In the genomic region with DNA sequence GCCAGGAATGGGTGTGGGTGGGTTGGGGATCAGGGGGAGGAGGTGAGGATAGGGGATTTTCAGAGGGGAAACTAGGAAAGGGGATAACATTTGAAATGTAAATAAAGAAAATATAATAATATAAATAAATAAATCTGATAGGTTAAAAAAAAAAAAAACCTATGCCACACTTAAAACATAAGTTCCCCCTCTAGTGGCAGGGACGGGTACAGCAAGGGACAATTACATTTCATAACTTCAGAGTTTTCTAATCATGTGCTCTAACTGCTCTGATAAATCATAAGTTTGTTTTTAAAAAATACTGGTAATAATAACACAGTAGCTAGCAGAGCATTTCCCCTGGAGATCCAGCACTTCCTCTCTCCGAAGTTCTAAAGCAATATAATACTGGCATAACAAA, we compare ENCODE assay signal across 10 mouse cellular contexts. TPM values are rescaled to one million over a fixed set of nuclear protein-coding genes. Genes with fewer than 3 reads are reported as not detected.
DNase-seq lines count a peak whose midpoint lies in the region; ATAC-seq and TF ChIP-seq lines count a peak whose summit lies in the region.
"Had no signal": no experiment of that assay in that cellular context is flagged by ENCODE, and none has a peak within 500 bp of the region (broad histone marks: within the 10 kb centered on the region; RNA-seq: fewer than 3 reads in every experiment).

No protein-coding gene starts in this region.

- DNase-seq in forebrain, embryonic 14.5 days (ENCODE audit: low spot score) = peak; percentile 46
- DNase-seq in lung, adult 2 months = peak; percentile 10
- DNase-seq in lung, postnatal 25 days (ENCODE audit: low spot score) = no peak
- DNase-seq in ES-E14 (ENCODE audit: low read depth, low spot score) = no peak
- peak; percentile 33 for DNase-seq in induced T-regulatory cell, adult 2 months (ENCODE audit: low read depth)
- DNase-seq in telencephalon, adult 2 months (ENCODE audit: low read depth, low spot score) = peak; percentile 2
- no peak for DNase-seq in cerebellum, adult 2 months

- H3K27ac ChIP-seq in forebrain, embryonic 14.5 days (ENCODE audit: low read depth, low read length) = no peak overlapping the region
- no peak overlapping the region for H3K27ac ChIP-seq in forebrain, embryonic 16.5 days (ENCODE audit: low read length)
- H3K27ac ChIP-seq in ES-E14 (ENCODE audit: insufficient read depth, low read depth, low read length, poor library complexity, severe bottlenecking) = no peak overlapping the region
- H3K27ac ChIP-seq in cerebellum, adult 2 months (ENCODE audit: insufficient read depth, low read length) = no peak overlapping the region
- H3K27ac ChIP-seq: liver, embryonic 15.5 days had no signal

- H3K27me3 ChIP-seq in forebrain, embryonic 14.5 days (replicated peaks; ENCODE audit: control insufficient read depth, insufficient read depth, low read length) = no peaks in the 10 kb centered on the region
- no peaks in the 10 kb centered on the region for H3K27me3 ChIP-seq in forebrain, embryonic 16.5 days (replicated peaks; ENCODE audit: control insufficient read depth, insufficient read depth, low read length)
- H3K27me3 ChIP-seq in cerebellum, adult 2 months (ENCODE audit: control insufficient read depth, insufficient read depth, low read length) = no peaks in the 10 kb centered on the region
- H3K27me3 ChIP-seq: liver, embryonic 15.5 days had no signal

- H3K4me1 ChIP-seq in forebrain, embryonic 14.5 days (ENCODE audit: control insufficient read depth, insufficient read depth, low read length) = no peaks in the 10 kb centered on the region
- H3K4me1 ChIP-seq in forebrain, embryonic 16.5 days (replicated peaks; ENCODE audit: control insufficient read depth, insufficient read depth, low read length) = no peaks in the 10 kb centered on the region
- no peaks in the 10 kb centered on the region for H3K4me1 ChIP-seq in lung, adult 2 months (ENCODE audit: control insufficient read depth, insufficient read depth, low read length)
- no peaks in the 10 kb centered on the region for H3K4me1 ChIP-seq in ES-E14 (ENCODE audit: control insufficient read depth in 2 of 2, insufficient read depth in 2 of 2, low read length in 2 of 2, poor library complexity in 1 of 2)
- H3K4me1 ChIP-seq in cerebellum, adult 2 months (ENCODE audit: control insufficient read depth, insufficient read depth, low read length) = no peaks in the 10 kb centered on the region
- H3K4me1 ChIP-seq: liver, embryonic 15.5 days had no signal

- TF ChIP-seq CTCF in lung, adult 2 months (IDR thresholded peaks at IDR 0.05; ENCODE audit: insufficient read depth, low read length) = no peak
- no peak for TF ChIP-seq CTCF in cerebellum, adult 2 months (IDR thresholded peaks at IDR 0.05; ENCODE audit: borderline replicate concordance, insufficient read depth, low read depth, low read length)

- WGBS in forebrain, embryonic 14.5 days = 46% methylated on average over 2 of the region's 2 CpGs
- 43% methylated on average over 2 of the region's 2 CpGs for WGBS in forebrain, embryonic 16.5 days
- 24% methylated on average over 2 of the region's 2 CpGs for WGBS in lung, adult 2 months
- 40% methylated on average over 2 of the region's 2 CpGs for WGBS in cerebellum, adult 2 months

- no peak overlapping the region for H3K4me2 ChIP-seq in forebrain, embryonic 14.5 days (ENCODE audit: low read length)
- no peak overlapping the region for H3K4me2 ChIP-seq in forebrain, embryonic 16.5 days (ENCODE audit: low read length)
- H3K4me2 ChIP-seq: liver, embryonic 15.5 days had no signal

- H3K9me3 ChIP-seq in forebrain, embryonic 14.5 days (replicated peaks; ENCODE audit: control insufficient read depth, low read length) = no peaks in the 10 kb centered on the region
- no peaks in the 10 kb centered on the region for H3K9me3 ChIP-seq in forebrain, embryonic 16.5 days (ENCODE audit: control insufficient read depth, low read length)
- H3K9me3 ChIP-seq in ES-E14 (ENCODE audit: control insufficient read depth, insufficient read depth, low read depth, low read length) = no peaks in the 10 kb centered on the region
- H3K9me3 ChIP-seq: liver, embryonic 15.5 days had no signal

- no peak overlapping the region for H3K9ac ChIP-seq in forebrain, embryonic 14.5 days (ENCODE audit: low read length)
- no peak overlapping the region for H3K9ac ChIP-seq in forebrain, embryonic 16.5 days (replicated peaks; ENCODE audit: low read depth, low read length)
- no peak overlapping the region for H3K9ac ChIP-seq in ES-E14 (ENCODE audit: insufficient read depth, low read depth, low read length, poor library complexity, severe bottlenecking)
- H3K9ac ChIP-seq: liver, embryonic 15.5 days had no signal

- ATAC-seq in forebrain, embryonic 14.5 days = no peak
- no peak for ATAC-seq in forebrain, embryonic 16.5 days

- no peak overlapping the region for H3K4me3 ChIP-seq in forebrain, embryonic 14.5 days (ENCODE audit: low read depth, low read length)
- H3K4me3 ChIP-seq in forebrain, embryonic 16.5 days (replicated peaks; ENCODE audit: low read length) = no peak overlapping the region
- H3K4me3 ChIP-seq in lung, adult 2 months (replicated peaks; ENCODE audit: extremely low read depth, low read depth, low read length) = no peak overlapping the region
- H3K4me3 ChIP-seq in ES-E14 (ENCODE audit: insufficient read depth in 1 of 2, low read depth in 1 of 2, low read length in 2 of 2, poor library complexity in 1 of 2, severe bottlenecking in 1 of 2) = no peak overlapping the region
- H3K4me3 ChIP-seq in cerebellum, adult 2 months (replicated peaks; ENCODE audit: insufficient read depth, low read depth, low read length) = no peak overlapping the region
- H3K4me3 ChIP-seq: liver, embryonic 15.5 days had no signal

- TF ChIP-seq POLR2A in lung, adult 2 months (IDR thresholded peaks at IDR 0.05; ENCODE audit: borderline replicate concordance, extremely low read depth, low read depth, low read length) = no peak
- no peak for TF ChIP-seq POLR2A in cerebellum, adult 2 months (IDR thresholded peaks at IDR 0.05; ENCODE audit: borderline replicate concordance, insufficient read depth, low read length)

- no peaks in the 10 kb centered on the region for H3K36me3 ChIP-seq in forebrain, embryonic 14.5 days (ENCODE audit: control insufficient read depth, insufficient read depth, low read length)
- no peaks in the 10 kb centered on the region for H3K36me3 ChIP-seq in forebrain, embryonic 16.5 days (ENCODE audit: control insufficient read depth, insufficient read depth)
- H3K36me3 ChIP-seq in ES-E14 (ENCODE audit: control insufficient read depth, insufficient read depth, low read length, poor library complexity, severe bottlenecking) = no peaks in the 10 kb centered on the region
- H3K36me3 ChIP-seq: liver, embryonic 15.5 days had no signal

- in situ Hi-C loops in ES-E14 (cut with MboI; ENCODE audit: low sequenced_read_pairs in 2 of 2, unreplicated experiment in 2 of 2) = no loop called here

TF ChIP-seq in ES-E14, 5 proteins besides CTCF, POLR2A, EP300 and RAD21:
- TF ChIP-seq HCFC1 (IDR thresholded peaks at IDR 0.05; ENCODE audit: borderline replicate concordance, insufficient read depth, low read length) (no peak), ZC3H11A (IDR thresholded peaks at IDR 0.05; ENCODE audit: borderline replicate concordance, low read depth, low read length) (0 out of 2 replicates have a peak, but pooled peaks have one; percentile 38), ZNF384 (IDR thresholded peaks at IDR 0.05; ENCODE audit: low read depth, low read length) (peak; percentile 72), MAFK (IDR thresholded peaks at IDR 0.05; ENCODE audit: insufficient read depth, low read depth, low read length) (no peak)
TF ChIP-seq in ES-E14: peak in this region for 2.

RNA-seq across cellular contexts. Expression of gene Gm3839, which starts 49.4 kb away (rescaled TPM):
- polyA plus RNA-seq in forebrain, embryonic 14.5 days (2014; fragmentation: Nextera tagmentation; extraction: Ambion mirVana) = 1.5 and 1.8 TPM in 2 replicates
- polyA plus RNA-seq in forebrain, embryonic 16.5 days (2015; fragmentation: Nextera tagmentation; extraction: Ambion mirVana) = 0.75 and 1.1 TPM in 2 replicates
- polyA plus RNA-seq in lung, adult 2 months (2012; rRNA removed) = 0.15 TPM in 1 of 2 replicates, not detected in the other
- 0.85 and 0.94 TPM in 2 replicates for total RNA-seq in ES-E14 (2012; rRNA removed)
- 0.90 and 1.1 TPM in 2 replicates for polyA plus RNA-seq in cerebellum, adult 2 months (2012; rRNA removed)
- polyA plus RNA-seq: spleen, adult 2 months had no signal

Comparison
In these comparisons a context has a peak if more than half of its experiments do, and no peak if none do; other contexts are left out.
1. DNase-seq: peak in forebrain, embryonic 14.5 days (single experiment), lung, adult 2 months (single experiment), induced T-regulatory cell, adult 2 months (single experiment) and telencephalon, adult 2 months (single experiment); none in lung, postnatal 25 days (single experiment), ES-E14 (single experiment) and cerebellum, adult 2 months (0 of 2).